Mouse (Mus musculus) lung, postnatal 0 days (tissue): ENCODE measurements around the gene Slc46a1. TPM values are rescaled to one million over a fixed set of nuclear protein-coding genes. Genes with fewer than 3 reads are reported as not detected.

ENCODE experiments used
- ATAC-seq: fragments of 200-750 bp; cut with Nextera tagmentation; 2 replicates; pipeline ENCODE4 v1.8.0; 2017; ENCODE audit warnings: moderate library complexity
- DNase-seq: peaks from one replicate; pipeline ENCODE4 v3.0.0-alpha.2; 2016; ENCODE audit warnings: low spot score
- H3K27ac ChIP-seq: fragments of 300-500 bp; sonication (generic); 2 replicates; pipeline ENCODE4 v1.5.1; 2014; ENCODE audit warnings: antibody characterized with exemption, mild to moderate bottlenecking, low read length, mixed read lengths
- H3K27me3 ChIP-seq: fragments of 300-500 bp; sonication (generic); replicated peaks from 2 replicates; pipeline ENCODE4 v1.6.1; 2014; ENCODE audit warnings: low read length, mixed read lengths; ENCODE audit not compliant: insufficient read depth
- H3K36me3 ChIP-seq: fragments of 300-500 bp; sonication (generic); 2 replicates; pipeline ENCODE4 v1.6.1; 2014; ENCODE audit warnings: low read length, mixed read lengths; ENCODE audit not compliant: insufficient read depth
- H3K4me1 ChIP-seq: fragments of 300-500 bp; sonication (generic); 2 replicates; pipeline ENCODE4 v1.6.1; 2014; ENCODE audit warnings: antibody characterized with exemption, low read depth, low read length, mixed read lengths; ENCODE audit not compliant: insufficient read depth
- H3K4me2 ChIP-seq: fragments of 300-500 bp; sonication (generic); replicated peaks from 2 replicates; pipeline ENCODE4 v1.6.1; 2014; ENCODE audit warnings: low read depth, mild to moderate bottlenecking, low read length, moderate library complexity, mixed read lengths
- H3K4me3 ChIP-seq: fragments of 300-500 bp; sonication (generic); 2 replicates; pipeline ENCODE4 v1.5.1; 2014; ENCODE audit warnings: low read depth, low read length
- H3K9ac ChIP-seq: fragments of 300-500 bp; sonication (generic); replicated peaks from 2 replicates; pipeline ENCODE4 v1.6.1; 2014; ENCODE audit warnings: low read depth, mild to moderate bottlenecking
- H3K9me3 ChIP-seq: fragments of 300-500 bp; sonication (generic); 2 replicates; pipeline ENCODE4 v1.6.1; 2016; ENCODE audit warnings: low read length, mixed read lengths
- CTCF ChIP-seq: IDR thresholded peaks from 2 replicates; pipeline ENCODE4 v1.5.1; 2016; ENCODE audit warnings: antibody characterized with exemption, mild to moderate bottlenecking
- EP300 ChIP-seq: IDR thresholded peaks from 2 replicates; pipeline ENCODE4 v1.6.1; 2016; ENCODE audit warnings: antibody characterized with exemption, mild to moderate bottlenecking, control low read depth
- WGBS: fragments of 180-500 bp; shearing (Covaris S2); extraction: QIAGEN DNeasy Blood & Tissue Kit; methylation state at CpG from one replicate; pipeline ENCODE4 v1.1.7; 2014; 5-methylcytosine and 5-hydroxymethylcytosine counted together
- polyA plus RNA-seq: library from polyadenylated mRNA; unstranded; fragments of >200 nt; fragmentation: Nextera tagmentation; extraction: Ambion mirVana; gene quantifications from 2 replicates; pipeline ENCODE4 v1.2.1, GENCODE M21; 2015

Slc46a1 gene
- polyA plus RNA-seq, 1 experiment from 2014 or later = 10.6 TPM

GRCm38 (mm10) chr11:78463286-78464036 lies 2.0 kb upstream of the Slc46a1 start:
- 49% methylated on average over 13 of the region's 13 CpGs for WGBS
- Histone ChIP-seq H3K4me1 (peaks cover 5% of the 10 kb centered on the region; the same call in 1 of the 2 replicates), H3K4me2 (no peak overlapping the region), H3K9ac (no peak overlapping the region), H3K4me3 (no peak overlapping the region), H3K36me3 (no peaks in the 10 kb centered on the region), H3K27me3 (no peaks in the 10 kb centered on the region), H3K9me3 (peaks cover 4% of the 10 kb centered on the region; the same call in 1 of the 2 replicates), H3K27ac (no peak overlapping the region)
- DNase-seq (no peak), ATAC-seq (no peak)
- TF ChIP-seq CTCF (no peak), EP300 (no peak)

- H3K4me1 ChIP-seq = peaks cover 5% of the 10 kb centered on the region; the same call in 1 of the 2 replicates
- 29% methylated on average over 9 of the region's 9 CpGs for WGBS
- no peaks in the 10 kb centered on the region for H3K36me3 ChIP-seq
- H3K27ac ChIP-seq = no peak overlapping the region
- H3K27me3 ChIP-seq = no peaks in the 10 kb centered on the region
- TF ChIP-seq EP300 (no peak), CTCF (no peak)
- DNase-seq = no peak
- peaks cover 4% of the 10 kb centered on the region; the same call in 1 of the 2 replicates for H3K9me3 ChIP-seq
- 0 out of 2 replicates have a peak overlapping the region, but pooled peaks have one; percentile 30 for H3K9ac ChIP-seq
- H3K4me3 ChIP-seq = peak overlapping the region; percentile 65
- ATAC-seq = no peak
- peak overlapping the region; percentile 94 for H3K4me2 ChIP-seq
These were observed 381 bp upstream of the Slc46a1 start for GRCm38 (mm10) chr11:78465116-78465515.

GRCm38 (mm10) chr11:78466242-78466912 lies 880 bp downstream of the Slc46a1 start:
- WGBS = 68% methylated on average over 23 of the region's 23 CpGs
- H3K27me3 ChIP-seq = no peaks in the 10 kb centered on the region
- TF ChIP-seq CTCF (no peak), EP300 (no peak)
- H3K27ac ChIP-seq = peak overlapping the region; percentile 54; the same call in 1 of the 2 replicates
- DNase-seq (no peak), ATAC-seq (no peak)
- peak overlapping the region; percentile 30; the same call in 1 of the 2 replicates for H3K9ac ChIP-seq
- H3K9me3 ChIP-seq = peaks cover 4% of the 10 kb centered on the region; the same call in 1 of the 2 replicates
- H3K36me3 ChIP-seq = no peaks in the 10 kb centered on the region
- H3K4me2 ChIP-seq = peak overlapping the region; percentile 94
- H3K4me1 ChIP-seq = peaks cover 5% of the 10 kb centered on the region; the same call in 1 of the 2 replicates
- peak overlapping the region; percentile 65 for H3K4me3 ChIP-seq

- ATAC-seq = no peak
- WGBS = 67% methylated on average over 7 of the region's 7 CpGs
- Histone ChIP-seq H3K4me1 (peaks cover 5% of the 10 kb centered on the region; the same call in 1 of the 2 replicates), H3K9ac (no peak overlapping the region), H3K36me3 (no peaks in the 10 kb centered on the region), H3K27ac (no peak overlapping the region), H3K4me2 (no peak overlapping the region), H3K27me3 (no peaks in the 10 kb centered on the region), H3K4me3 (no peak overlapping the region), H3K9me3 (no peaks in the 10 kb centered on the region)
- TF ChIP-seq EP300 (no peak), CTCF (no peak)
- DNase-seq = no peak
These were observed 2.0 kb downstream of the Slc46a1 start for GRCm38 (mm10) chr11:78467515-78467914.

- no peak overlapping the region for H3K4me2 ChIP-seq
- no peak for TF ChIP-seq EP300
- no peak for TF ChIP-seq CTCF
- no peaks in the 10 kb centered on the region for H3K27me3 ChIP-seq
- peaks cover 5% of the 10 kb centered on the region; the same call in 1 of the 2 replicates for H3K4me1 ChIP-seq
- WGBS = 52% methylated on average over 3 of the region's 3 CpGs
- no peak overlapping the region for H3K4me3 ChIP-seq
- DNase-seq = no peak
- H3K27ac ChIP-seq = no peak overlapping the region
- no peaks in the 10 kb centered on the region for H3K36me3 ChIP-seq
- H3K9me3 ChIP-seq = no peaks in the 10 kb centered on the region
- no peak for ATAC-seq
- no peak overlapping the region for H3K9ac ChIP-seq
These were observed 2.4 kb downstream of the Slc46a1 start for GRCm38 (mm10) chr11:78467932-78468331.
